Mouse (Mus musculus) cortical plate, adult 2 months (tissue): ENCODE measurements around the gene Slc8a2. TPM values are rescaled to one million over a fixed set of nuclear protein-coding genes. Genes with fewer than 3 reads are reported as not detected.

Experiments
- H3K27ac ChIP-seq: fragments of 200-500 bp; 2 replicates; pipeline ENCODE4 v1.5.1; 2012; ENCODE audit warnings: low read length, control low read depth, inconsistent platforms; ENCODE audit not compliant: insufficient read depth
- H3K4me1 ChIP-seq: fragments of 200-500 bp; 2 replicates; pipeline ENCODE4 v1.6.1; 2011; ENCODE audit warnings: low read length; ENCODE audit not compliant: control insufficient read depth, insufficient read depth
- H3K4me3 ChIP-seq: fragments of 200-500 bp; 2 replicates; pipeline ENCODE4 v1.5.1; 2011; ENCODE audit warnings: mild to moderate bottlenecking, low read length, control low read depth; ENCODE audit not compliant: insufficient read depth
- CTCF ChIP-seq: fragments of 200-500 bp; IDR thresholded peaks from 2 replicates; pipeline ENCODE4 v1.5.1; 2011; ENCODE audit warnings: mild to moderate bottlenecking, control low read depth, low read length; ENCODE audit not compliant: insufficient read depth; ENCODE audit errors: extremely low read depth
- POLR2A ChIP-seq: fragments of 200-500 bp; IDR thresholded peaks from 2 replicates; pipeline ENCODE4 v1.6.1; 2011; ENCODE audit warnings: mild to moderate bottlenecking, low read length, control low read depth; ENCODE audit not compliant: insufficient read depth; ENCODE audit errors: extremely low read depth
- polyA plus RNA-seq: library from polyadenylated mRNA; depleted of rRNA; stranded (reverse); fragments of >200 nt; gene quantifications from 2 replicates; pipeline ENCODE4 v1.2.3, GENCODE M21; 2012

Slc8a2 gene
- polyA plus RNA-seq, 1 experiment, result 164 TPM

GRCm38 (mm10) chr7:16134951-16135392, 5.3 kb downstream of the Slc8a2 start:
- Histone ChIP-seq H3K4me1 (peaks cover 4% of the 10 kb centered on the region), H3K27ac (no peak overlapping the region), H3K4me3 (no peak overlapping the region; the same call in 1 of the 2 replicates)
- TF ChIP-seq POLR2A (no peak), CTCF (no peak)

- H3K27ac ChIP-seq, result peak overlapping the region; percentile 32
- H3K4me3 ChIP-seq, result no peak overlapping the region
Observed at GRCm38 (mm10) chr7:16146489-16147410, 17.1 kb downstream of the Slc8a2 start.

GRCm38 (mm10) chr7:16147643-16148042, 18.0 kb downstream of the Slc8a2 start:
- H3K4me3 ChIP-seq, result no peak overlapping the region
- peaks cover 10% of the 10 kb centered on the region for H3K4me1 ChIP-seq
- TF ChIP-seq CTCF (no peak), POLR2A (no peak)
- 0 out of 2 replicates have a peak overlapping the region, but pooled peaks have one; percentile 12 for H3K27ac ChIP-seq

More at GRCm38 (mm10) chr7:16146489-16147410, 17.1 kb downstream of the Slc8a2 start:
- TF ChIP-seq CTCF, result no peak
- no peak for TF ChIP-seq POLR2A
- H3K4me1 ChIP-seq, result peaks cover 10% of the 10 kb centered on the region

- TF ChIP-seq POLR2A, result no peak
- no peak for TF ChIP-seq CTCF
- H3K27ac ChIP-seq, result 0 out of 2 replicates have a peak overlapping the region, but pooled peaks have one; percentile 0
- H3K4me1 ChIP-seq, result peaks cover 10% of the 10 kb centered on the region
- no peak overlapping the region for H3K4me3 ChIP-seq
Observed at GRCm38 (mm10) chr7:16149241-16149640, 19.6 kb downstream of the Slc8a2 start.

- no peak overlapping the region for H3K4me3 ChIP-seq
- H3K27ac ChIP-seq, result 0 out of 2 replicates have a peak overlapping the region, but pooled peaks have one; percentile 32
- H3K4me1 ChIP-seq, result peaks cover 11% of the 10 kb centered on the region
- TF ChIP-seq CTCF (no peak), POLR2A (no peak)
Observed at GRCm38 (mm10) chr7:16150191-16151145, 20.8 kb downstream of the Slc8a2 start.

GRCm38 (mm10) chr7:16153522-16153921, 23.9 kb downstream of the Slc8a2 start:
- H3K27ac ChIP-seq, result no peak overlapping the region
- H3K4me3 ChIP-seq, result no peak overlapping the region
- H3K4me1 ChIP-seq, result peaks cover 10% of the 10 kb centered on the region
- TF ChIP-seq POLR2A, result no peak
- peak; percentile 66 for TF ChIP-seq CTCF

GRCm38 (mm10) chr7:16155132-16155872, 25.7 kb downstream of the Slc8a2 start:
- Histone ChIP-seq H3K4me3 (no peak overlapping the region), H3K4me1 (peaks cover 5% of the 10 kb centered on the region), H3K27ac (no peak overlapping the region)
- TF ChIP-seq POLR2A (no peak), CTCF (no peak)

GRCm38 (mm10) chr7:16156105-16156714, 26.6 kb downstream of the Slc8a2 start:
- H3K4me3 ChIP-seq, result no peak overlapping the region
- peaks cover 5% of the 10 kb centered on the region for H3K4me1 ChIP-seq
- TF ChIP-seq POLR2A, result no peak
- TF ChIP-seq CTCF, result no peak
- peak overlapping the region; percentile 38; the same call in 1 of the 2 replicates for H3K27ac ChIP-seq

- TF ChIP-seq CTCF (no peak), POLR2A (no peak)
- H3K4me3 ChIP-seq, result no peak overlapping the region
- peaks cover 5% of the 10 kb centered on the region for H3K4me1 ChIP-seq
- no peak overlapping the region for H3K27ac ChIP-seq
Observed at GRCm38 (mm10) chr7:16158735-16159134, 29.1 kb downstream of the Slc8a2 start.
